Mouse (Mus musculus): ENCODE measurements around the gene Chd3. TPM values are rescaled to one million over a fixed set of nuclear protein-coding genes. Genes with fewer than 3 reads are reported as not detected.

Chd3 gene
- total and polyA plus RNA-seq, 2 experiments from 2014 or later: 58.9 to 298 TPM

- H3K4me2 ChIP-seq (ENCODE audit: low read depth, low read length, poor library complexity, severe bottlenecking): peak overlapping the region; percentile 35
- no peak overlapping the region for H3K4me3 ChIP-seq (ENCODE audit: low read depth, low read length)
- peaks cover 6% of the 10 kb centered on the region; the same call in 1 of the 2 replicates for H3K4me1 ChIP-seq (ENCODE audit: insufficient read depth, low read length)
- peaks cover 5% of the 10 kb centered on the region; the same call in 1 of the 2 replicates for H3K36me3 ChIP-seq (ENCODE audit: insufficient read depth, low read length)
- H3K9ac ChIP-seq (replicated peaks; ENCODE audit: low read length, poor library complexity, severe bottlenecking): peak overlapping the region; percentile 33; the same call in 1 of the 2 replicates
- TF ChIP-seq CTCF (IDR thresholded peaks at IDR 0.05): no peak
- 36% methylated on average over 12 of the region's 12 CpGs for WGBS
- DNase-seq (ENCODE audit: low spot score) (peak; percentile 67), ATAC-seq (ENCODE audit: low FRiP score) (no peak)
- H3K27me3 ChIP-seq (ENCODE audit: insufficient read depth, low read length): no peaks in the 10 kb centered on the region
- H3K27ac ChIP-seq (ENCODE audit: low read depth, low read length): peak overlapping the region; percentile 63
- no peaks in the 10 kb centered on the region for H3K9me3 ChIP-seq (ENCODE audit: low read length)
Observed at GRCm38 (mm10) chr11:69372056-69372779, 3.0 kb upstream of the Chd3 start.

GRCm38 (mm10) chr11:69371601-69372000 is 2.4 kb upstream of the Chd3 start:
- H3K9me3 ChIP-seq (ENCODE audit: low read length): no peaks in the 10 kb centered on the region
- peak overlapping the region; percentile 33; the same call in 1 of the 2 replicates for H3K9ac ChIP-seq (replicated peaks; ENCODE audit: low read length, poor library complexity, severe bottlenecking)
- no peaks in the 10 kb centered on the region for H3K27me3 ChIP-seq (ENCODE audit: insufficient read depth, low read length)
- peak overlapping the region; percentile 63 for H3K27ac ChIP-seq (ENCODE audit: low read depth, low read length)
- peaks cover 6% of the 10 kb centered on the region; the same call in 1 of the 2 replicates for H3K4me1 ChIP-seq (ENCODE audit: insufficient read depth, low read length)
- no peak for DNase-seq (ENCODE audit: low spot score)
- peaks cover 5% of the 10 kb centered on the region; the same call in 1 of the 2 replicates for H3K36me3 ChIP-seq (ENCODE audit: insufficient read depth, low read length)
- H3K4me2 ChIP-seq (ENCODE audit: low read depth, low read length, poor library complexity, severe bottlenecking): peak overlapping the region; percentile 35
- no peak for TF ChIP-seq CTCF (IDR thresholded peaks at IDR 0.05)
- WGBS: 31% methylated on average over 12 of the region's 12 CpGs
- no peak for ATAC-seq (ENCODE audit: low FRiP score)
- peak overlapping the region; percentile 3; the same call in 1 of the 2 replicates for H3K4me3 ChIP-seq (ENCODE audit: low read depth, low read length)

GRCm38 (mm10) chr11:69370817-69371215 is 1.6 kb upstream of the Chd3 start:
- peaks cover 4% of the 10 kb centered on the region; the same call in 1 of the 2 replicates for H3K36me3 ChIP-seq (ENCODE audit: insufficient read depth, low read length)
- no peaks in the 10 kb centered on the region for H3K9me3 ChIP-seq (ENCODE audit: low read length)
- no peak for DNase-seq (ENCODE audit: low spot score)
- no peaks in the 10 kb centered on the region for H3K27me3 ChIP-seq (ENCODE audit: insufficient read depth, low read length)
- WGBS: 15% methylated on average over 9 of the region's 9 CpGs
- ATAC-seq (ENCODE audit: low FRiP score): no peak
- peaks cover 8% of the 10 kb centered on the region; the same call in 1 of the 2 replicates for H3K4me1 ChIP-seq (ENCODE audit: insufficient read depth, low read length)
- 0 out of 2 replicates have a peak overlapping the region, but pooled peaks have one; percentile 14 for H3K9ac ChIP-seq (replicated peaks; ENCODE audit: low read length, poor library complexity, severe bottlenecking)
- H3K27ac ChIP-seq (ENCODE audit: low read depth, low read length): peak overlapping the region; percentile 63
- peak overlapping the region; percentile 35 for H3K4me2 ChIP-seq (ENCODE audit: low read depth, low read length, poor library complexity, severe bottlenecking)
- peak overlapping the region; percentile 3; the same call in 1 of the 2 replicates for H3K4me3 ChIP-seq (ENCODE audit: low read depth, low read length)
- no peak for TF ChIP-seq CTCF (IDR thresholded peaks at IDR 0.05)

- DNase-seq (ENCODE audit: low spot score): no peak
- 19% methylated on average over 2 of the region's 2 CpGs for WGBS
- Histone ChIP-seq H3K27ac (ENCODE audit: low read depth, low read length) (peak overlapping the region; percentile 99), H3K9me3 (ENCODE audit: low read length) (no peaks in the 10 kb centered on the region), H3K36me3 (ENCODE audit: insufficient read depth, low read length) (peaks cover 2% of the 10 kb centered on the region; the same call in 1 of the 2 replicates), H3K4me3 (ENCODE audit: low read depth, low read length) (peak overlapping the region; percentile 89), H3K9ac (replicated peaks; ENCODE audit: low read length, poor library complexity, severe bottlenecking) (peak overlapping the region; percentile 100; the same call in 1 of the 2 replicates), H3K27me3 (ENCODE audit: insufficient read depth, low read length) (no peaks in the 10 kb centered on the region), H3K4me2 (ENCODE audit: low read depth, low read length, poor library complexity, severe bottlenecking) (peak overlapping the region; percentile 88), H3K4me1 (ENCODE audit: insufficient read depth, low read length) (peaks cover 13% of the 10 kb centered on the region; the same call in 1 of the 2 replicates)
- TF ChIP-seq CTCF (IDR thresholded peaks at IDR 0.05): no peak
- ATAC-seq (ENCODE audit: low FRiP score): no peak
Observed at GRCm38 (mm10) chr11:69369990-69370816, 997 bp upstream of the Chd3 start.

GRCm38 (mm10) chr11:69368356-69369214 is 621 bp downstream of the Chd3 start:
- TF ChIP-seq CTCF (IDR thresholded peaks at IDR 0.05): no peak
- H3K27ac ChIP-seq (ENCODE audit: low read depth, low read length): peak overlapping the region; percentile 99
- no peak for DNase-seq (ENCODE audit: low spot score)
- H3K36me3 ChIP-seq (ENCODE audit: insufficient read depth, low read length): 0 out of 2 replicates have a peak, but pooled peaks cover 5% of the 10 kb centered on the region
- WGBS: 1% methylated on average over 31 of the region's 106 CpGs
- peak overlapping the region; percentile 89 for H3K4me3 ChIP-seq (ENCODE audit: low read depth, low read length)
- peak overlapping the region; percentile 100 for H3K9ac ChIP-seq (replicated peaks; ENCODE audit: low read length, poor library complexity, severe bottlenecking)
- H3K4me1 ChIP-seq (ENCODE audit: insufficient read depth, low read length): peaks cover 18% of the 10 kb centered on the region
- H3K9me3 ChIP-seq (ENCODE audit: low read length): no peaks in the 10 kb centered on the region
- no peaks in the 10 kb centered on the region for H3K27me3 ChIP-seq (ENCODE audit: insufficient read depth, low read length)
- no peak for ATAC-seq (ENCODE audit: low FRiP score)
- peak overlapping the region; percentile 88 for H3K4me2 ChIP-seq (ENCODE audit: low read depth, low read length, poor library complexity, severe bottlenecking)

Data from midbrain, postnatal 0 days (tissue).